Mouse (Mus musculus): ENCODE measurements around the gene Echdc2. TPM values are rescaled to one million over a fixed set of nuclear protein-coding genes. Genes with fewer than 3 reads are reported as not detected.

Gene Echdc2
- polyA plus RNA-seq, 1 experiment from 2014 or later = 44.3 TPM

- H3K9ac ChIP-seq = no peak overlapping the region
- no peaks in the 10 kb centered on the region for H3K4me1 ChIP-seq (ENCODE audit: insufficient read depth)
- H3K27ac ChIP-seq (ENCODE audit: low read depth) = no peak overlapping the region
- H3K36me3 ChIP-seq (ENCODE audit: insufficient read depth) = no peaks in the 10 kb centered on the region
- DNase-seq = no peak
- ATAC-seq (ENCODE audit: insufficient read depth) = no peak
- WGBS = 58% methylated on average over 2 of the region's 2 CpGs
- no peaks in the 10 kb centered on the region for H3K27me3 ChIP-seq (ENCODE audit: insufficient read depth, low read length)
- H3K4me3 ChIP-seq (ENCODE audit: low read depth, low read length) = no peak overlapping the region
- no peaks in the 10 kb centered on the region for H3K9me3 ChIP-seq (ENCODE audit: low read depth, low read length)
- no peak overlapping the region for H3K4me2 ChIP-seq
- TF ChIP-seq CTCF (IDR thresholded peaks at IDR 0.05; ENCODE audit: low read depth) = no peak
Measured at GRCm38 (mm10) chr4:108199236-108199635, 34.0 kb downstream of the Echdc2 start.

- no peak for ATAC-seq (ENCODE audit: insufficient read depth)
Measured at GRCm38 (mm10) chr4:108204629-108205028, 39.4 kb downstream of the Echdc2 start.

GRCm38 (mm10) chr4:108213023-108213422 lies 47.8 kb downstream of the Echdc2 start:
- Histone ChIP-seq H3K4me2 (no peak overlapping the region), H3K27ac (ENCODE audit: low read depth) (no peak overlapping the region), H3K27me3 (ENCODE audit: insufficient read depth, low read length) (peaks cover 24% of the 10 kb centered on the region), H3K4me3 (ENCODE audit: low read depth, low read length) (no peak overlapping the region), H3K9me3 (ENCODE audit: low read depth, low read length) (no peaks in the 10 kb centered on the region), H3K36me3 (ENCODE audit: insufficient read depth) (no peaks in the 10 kb centered on the region), H3K4me1 (ENCODE audit: insufficient read depth) (no peaks in the 10 kb centered on the region), H3K9ac (no peak overlapping the region)
- WGBS = 82% methylated on average over 2 of the region's 2 CpGs
- TF ChIP-seq CTCF (IDR thresholded peaks at IDR 0.05; ENCODE audit: low read depth) = no peak
- ATAC-seq (ENCODE audit: insufficient read depth) (no peak), DNase-seq (no peak)

More at GRCm38 (mm10) chr4:108204629-108205028, 39.4 kb downstream of the Echdc2 start:
- Histone ChIP-seq H3K9me3 (ENCODE audit: low read depth, low read length) (no peaks in the 10 kb centered on the region), H3K4me3 (ENCODE audit: low read depth, low read length) (no peak overlapping the region), H3K27ac (ENCODE audit: low read depth) (no peak overlapping the region), H3K9ac (no peak overlapping the region), H3K4me2 (no peak overlapping the region), H3K36me3 (ENCODE audit: insufficient read depth) (no peaks in the 10 kb centered on the region), H3K27me3 (ENCODE audit: insufficient read depth, low read length) (no peaks in the 10 kb centered on the region), H3K4me1 (ENCODE audit: insufficient read depth) (no peaks in the 10 kb centered on the region)
- TF ChIP-seq CTCF (IDR thresholded peaks at IDR 0.05; ENCODE audit: low read depth) = no peak
- 85% methylated on average over 6 of the region's 6 CpGs for WGBS
- no peak for DNase-seq

GRCm38 (mm10) chr4:108217332-108218179 lies 52.3 kb downstream of the Echdc2 start, which contains the start of gene Zyg11a:
Gene Zyg11a, minus strand, starts transcription at chr4:108218048.
- Histone ChIP-seq H3K9ac (0 out of 2 replicates have a peak within 1 kb of the TSS, but pooled peaks have one; percentile 16), H3K4me3 (ENCODE audit: low read depth, low read length) (peak within 1 kb of the TSS; percentile 46), H3K27me3 (ENCODE audit: insufficient read depth, low read length) (peaks cover 36% of the 10 kb centered on the region), H3K36me3 (ENCODE audit: insufficient read depth) (no peaks in the 10 kb centered on the region), H3K27ac (ENCODE audit: low read depth) (no peak within 1 kb of the TSS), H3K9me3 (ENCODE audit: low read depth, low read length) (no peaks in the 10 kb centered on the region), H3K4me1 (ENCODE audit: insufficient read depth) (no peaks in the 10 kb centered on the region), H3K4me2 (peak within 1 kb of the TSS; percentile 75)
- TF ChIP-seq CTCF (IDR thresholded peaks at IDR 0.05; ENCODE audit: low read depth) = no peak
- ATAC-seq (ENCODE audit: insufficient read depth) (peak; percentile 71), DNase-seq (peak; percentile 22)
- WGBS = under 1% methylated on average over 104 of the region's 107 CpGs

- peak; percentile 48 for DNase-seq
- Histone ChIP-seq H3K4me1 (ENCODE audit: insufficient read depth) (no peaks in the 10 kb centered on the region), H3K27ac (ENCODE audit: low read depth) (no peak overlapping the region), H3K36me3 (ENCODE audit: insufficient read depth) (no peaks in the 10 kb centered on the region), H3K27me3 (ENCODE audit: insufficient read depth, low read length) (peaks cover 36% of the 10 kb centered on the region), H3K4me3 (ENCODE audit: low read depth, low read length) (no peak overlapping the region), H3K9ac (no peak overlapping the region), H3K9me3 (ENCODE audit: low read depth, low read length) (no peaks in the 10 kb centered on the region), H3K4me2 (peak overlapping the region; percentile 38; the same call in 1 of the 2 replicates)
- TF ChIP-seq CTCF (IDR thresholded peaks at IDR 0.05; ENCODE audit: low read depth) = no peak
- WGBS = 8% methylated on average over 9 of the region's 9 CpGs
- no peak for ATAC-seq (ENCODE audit: insufficient read depth)
Measured at GRCm38 (mm10) chr4:108219019-108219418, 53.8 kb downstream of the Echdc2 start.

GRCm38 (mm10) chr4:108222507-108222906 lies 57.3 kb downstream of the Echdc2 start:
- no peak overlapping the region for H3K27ac ChIP-seq (ENCODE audit: low read depth)
- WGBS = 91% methylated on average over 5 of the region's 5 CpGs
- H3K9ac ChIP-seq = no peak overlapping the region
- DNase-seq (no peak), ATAC-seq (ENCODE audit: insufficient read depth) (no peak)
- no peak overlapping the region for H3K4me3 ChIP-seq (ENCODE audit: low read depth, low read length)
- H3K4me2 ChIP-seq = no peak overlapping the region
- no peaks in the 10 kb centered on the region for H3K4me1 ChIP-seq (ENCODE audit: insufficient read depth)
- no peaks in the 10 kb centered on the region for H3K36me3 ChIP-seq (ENCODE audit: insufficient read depth)
- H3K9me3 ChIP-seq (ENCODE audit: low read depth, low read length) = no peaks in the 10 kb centered on the region
- peaks cover 18% of the 10 kb centered on the region for H3K27me3 ChIP-seq (ENCODE audit: insufficient read depth, low read length)
- no peak for TF ChIP-seq CTCF (IDR thresholded peaks at IDR 0.05; ENCODE audit: low read depth)

GRCm38 (mm10) chr4:108225341-108225872 lies 60.2 kb downstream of the Echdc2 start:
- no peak for TF ChIP-seq CTCF (IDR thresholded peaks at IDR 0.05; ENCODE audit: low read depth)
- H3K9ac ChIP-seq = no peak overlapping the region
- DNase-seq (no peak), ATAC-seq (ENCODE audit: insufficient read depth) (no peak)
- H3K4me3 ChIP-seq (ENCODE audit: low read depth, low read length) = no peak overlapping the region
- H3K36me3 ChIP-seq (ENCODE audit: insufficient read depth) = no peaks in the 10 kb centered on the region
- no peak overlapping the region for H3K4me2 ChIP-seq
- 65% methylated on average over 3 of the region's 3 CpGs for WGBS
- H3K9me3 ChIP-seq (ENCODE audit: low read depth, low read length) = no peaks in the 10 kb centered on the region
- no peaks in the 10 kb centered on the region; the same call in 1 of the 2 replicates for H3K27me3 ChIP-seq (ENCODE audit: insufficient read depth, low read length)
- no peaks in the 10 kb centered on the region for H3K4me1 ChIP-seq (ENCODE audit: insufficient read depth)
- no peak overlapping the region for H3K27ac ChIP-seq (ENCODE audit: low read depth)

Other genes starting within 250 kb of the Echdc2 start
- gene Cpt2, start 241.8 kb upstream of the Echdc2 start, polyA plus RNA-seq (2014; fragmentation: Nextera tagmentation; extraction: Ambion mirVana) = 38.6 and 40.2 TPM in 2 replicates
- gene Slc1a7, start 197.1 kb upstream of the Echdc2 start, polyA plus RNA-seq (2014; fragmentation: Nextera tagmentation; extraction: Ambion mirVana) = 0.05 and 0.09 TPM in 2 replicates
- 3.5 TPM in 2 replicates for gene Podn, start 69.0 kb upstream of the Echdc2 start, polyA plus RNA-seq (2014; fragmentation: Nextera tagmentation; extraction: Ambion mirVana)
- 239 and 248 TPM in 2 replicates for gene Scp2, start 20.4 kb upstream of the Echdc2 start, polyA plus RNA-seq (2014; fragmentation: Nextera tagmentation; extraction: Ambion mirVana)
- 0.11 and 0.20 TPM in 2 replicates for gene Zyg11a, start 52.6 kb downstream of the Echdc2 start, polyA plus RNA-seq (2014; fragmentation: Nextera tagmentation; extraction: Ambion mirVana)
- 16.5 and 16.6 TPM in 2 replicates for gene Zyg11b, start 135.7 kb downstream of the Echdc2 start, polyA plus RNA-seq (2014; fragmentation: Nextera tagmentation; extraction: Ambion mirVana)
- gene Coa7, start 162.7 kb downstream of the Echdc2 start, polyA plus RNA-seq (2014; fragmentation: Nextera tagmentation; extraction: Ambion mirVana) = 50.1 and 52.9 TPM in 2 replicates
- 0.34 TPM in 1 of 2 replicates, not detected in the other for gene Shisal2a, start 217.9 kb downstream of the Echdc2 start, polyA plus RNA-seq (2014; fragmentation: Nextera tagmentation; extraction: Ambion mirVana)
- 70.3 and 82.4 TPM in 2 replicates for gene Gpx7, start 241.5 kb downstream of the Echdc2 start, polyA plus RNA-seq (2014; fragmentation: Nextera tagmentation; extraction: Ambion mirVana)

All from lung, embryonic 14.5 days (tissue).